Mouse (Mus musculus) monocyte, adult 5-6 weeks (primary cell): ENCODE results near the gene Vezt. TPM values are rescaled to one million over a fixed set of nuclear protein-coding genes. Genes with fewer than 3 reads are reported as not detected.

Source experiments
- ATAC-seq: fragments of 153-309, 156-312 bp; replicated peaks from 2 replicates; pipeline ENCODE4 v1.8.0; 2017; ENCODE audit warnings: mild to moderate bottlenecking; ENCODE audit not compliant: low TSS enrichment, insufficient number of reproducible peaks, severe bottlenecking, poor library complexity, low FRiP score
- total RNA-seq: library from RNA; stranded (forward); fragments of 200-1000, 200-491, 200-594 nt; gene quantifications from 3 replicates; pipeline ENCODE4 v1.2.3, GENCODE M21; 2017

Vezt gene
- total RNA-seq, 1 experiment from 2014 or later, result 3.7 TPM

DNA sequence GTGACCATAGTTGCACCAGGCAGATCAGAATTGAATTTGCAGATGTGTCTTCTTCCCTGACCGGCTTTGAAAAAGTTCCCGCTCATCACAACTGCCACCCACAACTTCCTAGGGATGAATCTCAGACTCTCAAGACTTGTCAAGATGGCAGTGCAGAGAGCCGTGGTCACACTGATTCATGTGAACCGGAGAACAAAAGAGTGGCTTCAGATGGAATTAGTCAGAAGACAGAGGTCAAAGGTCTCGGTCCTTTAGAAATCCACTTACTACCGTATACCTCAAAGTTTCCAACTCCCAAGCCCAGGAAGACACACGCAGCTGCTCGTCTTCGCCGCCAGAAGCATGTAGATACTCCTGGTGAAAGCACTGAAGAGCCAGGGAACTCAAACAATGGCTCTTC is 8.3 kb upstream of the Vezt start:
- ATAC-seq, result no peak

DNA sequence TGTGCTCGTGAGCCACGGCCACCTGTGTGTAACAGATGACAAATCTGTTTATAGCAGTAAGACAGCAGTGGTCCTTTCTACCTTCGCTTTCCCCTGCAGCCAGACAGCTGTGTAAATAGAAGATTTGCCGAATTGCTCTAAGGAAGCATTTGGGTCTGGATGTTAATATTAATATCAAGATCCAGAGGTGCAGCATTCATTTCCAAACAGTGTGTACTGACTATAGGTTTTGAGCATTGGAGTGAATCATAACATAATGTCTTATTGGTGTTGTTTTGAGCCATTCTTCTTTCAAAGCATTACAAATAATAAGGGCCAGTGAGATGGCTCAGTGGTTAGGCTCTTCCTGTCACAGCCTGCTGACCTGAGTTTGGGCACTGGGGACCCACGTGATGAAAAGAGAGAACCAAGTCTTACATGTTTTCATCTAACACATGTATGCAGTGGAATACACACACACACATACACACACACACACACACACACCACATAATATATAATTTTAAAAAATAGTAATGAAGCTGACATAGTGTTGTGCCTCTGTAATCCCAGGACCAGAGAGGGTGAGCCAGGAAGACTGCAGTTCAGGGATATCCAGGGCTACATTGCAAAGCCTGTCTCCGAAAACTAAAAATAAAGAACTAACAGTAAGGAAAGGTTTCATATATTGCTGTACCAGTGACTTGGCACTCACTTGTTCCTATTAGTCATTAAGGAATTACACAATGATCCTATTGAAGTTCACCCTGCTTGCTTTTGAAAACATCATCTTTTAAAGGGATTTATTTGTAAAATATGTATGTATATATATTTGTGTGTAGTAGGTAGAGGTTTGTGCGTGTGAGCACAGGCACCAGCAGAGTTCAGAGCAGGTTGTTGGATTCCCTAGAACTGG is 3.0 kb upstream of the Vezt start:
- no peak for ATAC-seq

DNA sequence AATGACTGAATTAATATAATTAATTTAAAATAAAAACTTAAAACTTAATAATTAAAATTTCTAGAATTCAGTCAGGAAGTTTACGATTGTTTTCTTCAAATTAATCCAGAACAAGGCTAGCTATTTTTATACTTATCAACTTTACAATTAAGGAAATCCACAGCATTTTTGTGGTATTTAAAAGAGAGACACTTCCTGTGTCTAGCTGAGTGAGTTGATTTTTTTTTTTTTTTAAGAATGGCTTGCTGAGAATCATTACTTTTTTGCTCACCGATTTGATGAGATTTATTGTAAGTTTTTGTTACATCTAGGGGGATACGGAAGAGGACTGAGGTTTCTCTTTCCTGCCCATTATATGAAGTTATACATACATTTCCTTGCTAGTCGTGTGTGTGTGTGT is 2.0 kb upstream of the Vezt start:
- no peak for ATAC-seq

DNA sequence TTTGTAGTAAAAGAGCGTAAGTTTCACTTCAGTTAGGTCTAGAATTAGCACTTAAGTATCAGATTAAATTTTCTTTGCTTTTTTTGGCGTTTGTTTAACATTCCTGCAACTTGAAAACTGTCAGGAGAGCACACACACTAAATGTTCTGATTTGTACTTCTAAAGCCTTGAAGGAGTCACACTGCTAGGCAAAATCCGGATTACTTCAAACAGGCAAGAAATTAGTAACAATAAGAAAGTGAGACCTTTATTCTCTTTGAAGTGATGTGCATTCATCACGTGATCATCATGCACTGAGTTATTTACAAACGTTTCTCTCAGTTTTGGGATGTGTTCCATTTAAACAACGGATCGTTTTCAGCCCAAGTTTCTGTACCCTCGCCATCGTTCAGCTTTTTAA is 1.6 kb upstream of the Vezt start:
- ATAC-seq, result no peak

DNA sequence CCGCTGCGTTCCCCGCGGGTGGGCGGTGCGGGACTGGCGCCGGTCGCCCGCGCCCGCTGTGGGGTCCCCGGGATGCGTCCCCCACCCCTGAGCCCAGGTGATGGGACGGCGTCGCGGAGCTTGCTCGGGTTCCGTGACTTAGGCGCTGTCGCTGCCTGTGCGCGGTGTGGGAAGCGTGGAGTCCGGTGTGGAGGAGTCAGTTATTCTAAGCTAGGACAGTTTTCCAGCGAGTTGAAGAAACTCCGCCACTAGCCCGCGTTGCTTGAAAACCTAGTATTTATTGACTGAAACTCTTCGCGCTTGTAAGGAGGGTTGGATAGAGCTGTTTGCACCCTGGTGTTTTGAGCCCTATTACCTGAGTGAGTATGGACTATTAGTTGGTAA is 750 bp upstream of the Vezt start:
- no peak for ATAC-seq

DNA sequence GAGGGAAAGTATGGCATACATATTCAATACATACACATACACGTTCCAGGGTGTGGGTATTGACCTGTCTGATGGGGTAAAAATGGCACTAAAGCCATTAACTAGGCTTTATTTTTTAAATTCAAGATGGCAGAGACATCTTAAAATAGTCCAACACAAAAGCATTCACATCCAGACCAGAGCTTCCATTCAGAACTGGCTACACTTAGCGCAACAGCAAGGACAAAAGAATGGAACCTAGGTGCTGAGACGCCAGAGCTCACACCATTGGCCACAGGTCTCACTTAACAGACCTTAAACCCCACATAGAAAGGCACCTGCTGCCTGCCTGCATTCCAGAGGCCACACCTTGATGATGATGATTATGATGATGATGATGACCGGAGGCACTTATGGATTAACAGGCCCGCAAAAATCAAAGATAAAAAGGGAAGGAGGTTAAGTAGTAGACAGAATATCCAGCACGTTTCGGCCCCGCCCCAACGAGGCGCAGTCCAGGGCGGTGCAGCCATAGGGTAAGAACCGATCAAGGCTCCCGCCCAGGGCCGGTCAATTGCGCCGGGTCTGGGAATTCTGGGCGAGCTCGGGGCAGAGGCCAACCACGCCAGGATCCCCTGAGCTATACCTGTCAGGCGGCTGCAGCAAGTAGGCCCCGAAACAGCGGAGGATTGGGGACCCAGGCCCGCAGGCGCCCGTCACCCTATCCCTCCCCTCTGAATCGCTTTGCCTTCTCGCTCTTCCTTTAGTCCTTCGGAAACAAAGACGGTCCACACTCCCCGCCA is 550 bp downstream of the Vezt start:
- peak; percentile 48 for ATAC-seq

DNA sequence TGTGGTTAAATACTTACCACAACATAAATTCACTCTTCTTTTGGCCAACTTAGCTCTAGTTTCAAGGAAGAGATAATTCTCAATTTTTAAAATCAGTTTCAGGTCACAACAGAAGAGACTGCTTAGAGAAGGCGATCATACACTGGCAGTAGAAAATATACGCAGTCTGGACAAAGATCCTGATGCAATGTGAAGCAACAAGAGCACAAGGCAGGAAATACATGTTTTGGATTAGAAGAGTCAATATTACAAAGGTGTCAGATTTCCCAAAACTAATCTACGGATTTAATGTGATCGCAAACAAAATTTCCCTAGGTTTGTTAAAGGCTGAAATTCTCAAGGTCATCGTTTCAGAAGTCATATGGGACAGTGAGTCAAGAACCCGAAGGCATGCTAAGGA is 4.5 kb downstream of the Vezt start:
- no peak for ATAC-seq

DNA sequence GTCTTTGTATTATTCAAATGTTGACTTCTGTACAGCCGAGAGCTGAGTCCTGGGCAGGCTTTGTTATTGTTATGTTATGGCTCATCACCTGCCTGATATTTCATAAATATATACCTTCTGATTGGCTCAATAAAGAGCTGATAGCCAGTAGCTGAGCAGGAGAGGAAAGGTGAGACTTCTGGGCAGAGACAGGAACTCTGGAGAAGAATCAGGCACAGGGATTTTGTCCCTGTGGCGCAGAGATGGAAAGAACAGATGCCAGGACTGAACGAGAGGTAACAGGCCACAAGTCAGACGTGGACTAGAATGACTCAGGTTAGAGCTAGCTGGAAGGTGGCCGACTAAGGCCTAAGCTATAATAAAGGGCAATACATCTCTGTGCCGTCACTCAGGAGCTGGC is 7.1 kb downstream of the Vezt start:
- ATAC-seq, result no peak

DNA sequence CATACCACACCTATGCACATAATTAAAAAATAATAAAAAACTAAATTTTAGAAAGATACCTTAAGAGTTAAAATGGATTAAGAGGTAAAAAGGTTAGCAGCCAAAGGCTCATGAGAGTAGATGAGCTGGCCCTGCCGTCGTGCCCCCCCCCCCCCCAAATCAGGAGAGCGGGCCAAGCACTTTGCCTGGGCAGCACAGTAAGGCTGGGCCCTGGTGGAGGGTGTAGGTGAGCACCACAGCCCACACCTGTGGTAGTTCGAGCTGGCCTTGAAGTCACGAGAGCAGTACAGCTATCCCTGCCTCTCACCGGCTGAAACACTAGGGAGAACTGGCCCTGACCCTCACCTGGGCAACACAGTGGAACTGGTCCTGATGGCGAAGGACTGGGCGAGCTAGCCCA is 10.5 kb downstream of the Vezt start:
- no peak for ATAC-seq

DNA sequence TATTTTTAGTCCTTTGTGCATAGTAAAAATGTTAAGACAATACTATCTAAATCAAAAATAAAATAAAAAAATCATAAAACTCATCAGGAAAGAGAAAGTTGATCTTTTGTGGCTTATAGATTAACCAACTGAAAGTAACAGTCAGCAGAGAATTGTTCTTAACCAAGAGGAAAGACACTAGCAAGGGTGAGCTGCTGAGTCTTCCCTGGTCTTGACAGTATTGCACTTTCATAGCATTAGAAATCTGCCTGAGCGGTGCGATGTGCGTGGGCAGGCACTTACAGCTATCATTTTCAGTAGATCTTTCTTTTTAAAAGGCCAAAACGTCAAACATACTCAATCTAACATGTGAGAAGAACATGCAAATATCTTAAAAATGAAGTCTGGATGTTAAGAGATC is 14.6 kb downstream of the Vezt start:
- no peak for ATAC-seq

DNA sequence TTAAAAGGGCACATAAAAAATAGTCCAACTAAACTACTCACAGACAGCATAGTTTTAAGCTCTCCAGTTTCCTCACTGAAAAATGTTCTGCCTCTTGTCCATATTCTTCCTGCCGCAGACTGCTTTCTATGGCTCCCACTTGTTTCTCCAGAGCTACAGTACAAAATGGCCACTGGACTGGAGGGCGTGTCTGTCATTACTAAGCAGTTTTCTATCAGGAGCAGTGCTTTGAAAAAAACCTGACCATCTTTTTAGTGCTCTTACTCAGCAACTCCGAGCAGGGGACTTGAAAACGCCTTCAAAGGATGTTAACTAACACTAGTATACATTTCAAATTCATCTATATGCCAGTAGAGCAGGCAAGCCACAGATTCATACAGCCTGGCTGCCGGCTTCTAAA is 15.0 kb downstream of the Vezt start:
- ATAC-seq, result no peak

DNA sequence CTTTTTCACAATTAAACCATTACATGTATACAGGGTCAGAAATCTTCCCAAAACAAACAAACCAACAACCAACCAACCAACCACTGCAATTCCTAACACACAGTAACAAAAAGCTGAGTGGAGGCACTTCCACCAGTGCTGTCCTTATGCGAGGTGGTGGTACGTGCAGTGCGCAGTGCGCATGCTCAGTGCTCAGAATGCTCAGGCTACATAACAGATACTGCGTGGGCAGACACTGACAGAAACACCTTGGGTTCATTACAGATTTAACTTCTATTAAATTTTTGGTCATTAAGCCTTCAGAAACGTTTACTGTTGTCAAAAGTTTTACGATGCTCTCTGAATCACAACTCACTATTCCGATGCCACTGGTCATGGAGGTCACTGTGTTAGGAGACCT is 18.2 kb downstream of the Vezt start:
- no peak for ATAC-seq

DNA sequence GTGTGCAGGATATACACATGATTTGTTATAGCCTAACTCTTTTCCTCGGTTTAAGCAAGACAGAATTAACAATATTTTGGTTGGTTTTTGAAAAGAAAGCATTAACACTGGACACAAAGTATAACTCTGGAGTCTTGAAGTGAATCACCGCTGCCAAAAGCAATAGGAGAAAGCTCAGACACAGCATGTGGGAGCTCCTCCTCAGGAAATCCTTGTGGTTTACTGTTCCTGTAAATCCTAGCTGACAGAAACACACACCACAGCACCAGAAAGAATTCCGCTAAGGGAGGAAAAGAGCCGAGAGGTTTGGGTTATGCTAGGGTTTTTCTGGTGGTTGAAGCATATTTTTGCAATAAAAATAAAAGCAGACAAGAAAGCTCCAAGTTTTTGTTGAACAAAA is 21.4 kb downstream of the Vezt start:
- no peak for ATAC-seq

DNA sequence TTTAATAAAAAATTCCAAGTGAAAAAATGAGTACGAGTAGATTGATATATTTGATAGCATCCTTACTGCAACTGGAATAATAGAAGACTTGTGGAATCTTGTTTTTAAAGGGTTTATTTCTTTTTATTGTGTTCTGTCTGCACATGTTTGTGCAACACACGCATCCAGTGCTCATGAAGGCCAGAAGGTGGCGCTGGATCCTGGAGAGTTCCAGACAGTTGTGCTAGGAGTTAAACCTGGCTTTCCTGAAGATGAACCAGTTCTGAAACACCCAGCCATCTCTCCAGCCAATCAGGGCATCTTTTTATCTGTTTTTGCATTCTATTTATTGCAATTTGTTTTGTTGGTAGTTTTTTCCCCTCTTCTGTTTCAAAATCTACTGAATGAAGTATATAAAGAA is 22.4 kb downstream of the Vezt start:
- no peak for ATAC-seq

DNA sequence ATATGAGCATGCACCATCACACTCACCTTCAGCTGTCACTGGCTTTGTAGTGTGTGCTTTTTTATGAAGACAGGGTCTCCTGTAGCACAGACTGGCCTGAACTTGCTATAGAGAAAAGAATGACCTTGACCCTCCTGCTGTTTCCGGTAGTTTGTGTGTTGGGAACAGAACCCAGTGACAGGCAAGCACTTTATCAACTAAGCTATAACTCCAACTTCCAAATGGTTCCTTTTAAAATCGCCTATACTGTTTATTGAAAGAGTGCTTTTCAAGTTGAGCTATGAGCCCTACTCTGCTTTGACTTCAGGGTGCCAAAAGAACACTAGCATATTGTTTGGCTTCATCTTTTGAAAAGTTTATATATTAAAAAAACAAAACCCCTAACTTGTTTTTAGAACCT is 24.6 kb downstream of the Vezt start:
- no peak for ATAC-seq

DNA sequence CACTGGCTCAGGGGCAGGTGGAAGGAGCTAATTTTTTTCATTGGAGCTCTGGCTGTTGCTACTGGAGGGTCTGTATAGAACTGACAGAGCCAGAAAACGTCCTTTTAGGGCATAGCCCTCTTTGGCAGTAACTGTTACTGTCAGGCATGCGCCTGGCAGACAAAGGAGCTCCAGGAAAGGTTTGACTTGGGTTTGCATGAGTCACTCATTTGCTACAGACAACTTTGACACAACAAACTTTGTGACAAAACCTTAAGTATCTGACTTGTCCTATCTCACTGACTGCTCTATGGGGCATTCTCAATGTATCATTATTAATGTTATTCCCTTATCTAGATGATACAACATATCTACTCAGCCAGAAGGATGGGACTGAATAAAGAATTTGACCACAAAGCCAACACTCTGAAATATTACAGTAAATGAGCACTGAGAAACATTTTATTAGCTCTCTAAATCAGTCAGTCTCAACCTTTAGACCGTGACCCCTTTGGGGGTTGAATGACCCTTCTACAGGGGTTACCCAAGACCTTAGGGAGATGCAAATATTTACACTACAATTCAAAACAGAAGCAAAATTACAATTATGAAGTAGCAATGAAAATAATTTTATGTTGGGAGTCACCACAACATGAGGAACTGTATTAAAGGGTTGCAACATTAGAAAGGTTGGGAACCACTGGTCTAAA is 25.5 kb downstream of the Vezt start:
- ATAC-seq, result no peak

DNA sequence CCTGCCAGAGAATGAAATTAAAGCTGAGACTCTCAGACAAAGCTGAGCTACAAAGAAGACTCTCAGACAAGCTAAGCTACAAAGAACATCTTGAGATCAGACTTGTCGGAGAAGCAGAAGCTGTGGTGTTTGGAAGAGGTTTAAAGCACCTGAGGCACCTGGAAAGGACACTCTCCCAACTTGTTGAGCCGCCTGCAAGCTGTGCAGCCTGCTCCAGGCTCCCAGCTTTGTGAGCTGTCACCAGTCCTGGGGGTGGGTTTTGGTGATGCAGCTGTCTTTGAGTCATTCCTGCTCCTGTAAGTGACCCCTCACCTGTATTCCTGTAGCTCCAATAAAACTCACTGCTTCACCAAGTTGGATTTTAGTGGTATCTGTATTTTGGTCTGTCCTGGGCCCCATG is 27.3 kb downstream of the Vezt start:
- ATAC-seq, result no peak

DNA sequence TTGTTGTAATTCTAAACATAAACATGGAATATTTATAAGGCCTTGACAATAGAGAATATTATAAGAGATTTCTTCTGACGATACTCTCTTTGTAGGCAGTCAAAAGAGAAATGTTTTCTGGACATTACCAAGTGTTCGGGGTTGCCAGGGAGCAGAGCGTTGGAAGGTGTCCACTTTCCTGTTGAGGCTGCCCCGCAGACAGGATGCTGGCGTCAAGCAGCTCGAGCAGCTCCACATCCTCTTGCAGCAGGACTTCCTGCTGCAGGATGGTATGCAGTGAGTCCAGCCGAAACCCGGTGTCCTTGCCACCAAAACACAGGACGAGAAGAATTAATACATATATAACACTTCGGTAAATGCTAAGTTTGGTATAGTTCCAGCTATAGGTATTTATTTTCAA is 35.4 kb downstream of the Vezt start:
- no peak for ATAC-seq

DNA sequence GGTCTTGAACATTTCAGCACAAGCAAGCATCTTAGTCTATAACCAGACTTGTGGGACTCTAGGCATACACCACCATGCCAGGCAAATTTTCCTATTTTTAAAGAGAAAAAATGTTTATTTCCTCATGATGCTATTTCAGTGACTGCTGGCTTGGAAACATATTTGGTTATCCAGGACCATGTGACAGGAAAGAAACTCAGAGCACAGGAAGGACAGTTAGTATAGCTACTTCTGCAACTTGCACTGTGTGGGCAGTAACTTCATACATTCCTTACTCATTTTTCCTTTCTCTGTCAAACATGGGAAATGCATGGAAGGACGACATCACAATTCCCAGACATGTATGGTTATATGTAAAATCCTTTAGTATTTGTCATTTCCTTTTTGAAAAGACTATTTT is 36.3 kb downstream of the Vezt start:
- no peak for ATAC-seq

DNA sequence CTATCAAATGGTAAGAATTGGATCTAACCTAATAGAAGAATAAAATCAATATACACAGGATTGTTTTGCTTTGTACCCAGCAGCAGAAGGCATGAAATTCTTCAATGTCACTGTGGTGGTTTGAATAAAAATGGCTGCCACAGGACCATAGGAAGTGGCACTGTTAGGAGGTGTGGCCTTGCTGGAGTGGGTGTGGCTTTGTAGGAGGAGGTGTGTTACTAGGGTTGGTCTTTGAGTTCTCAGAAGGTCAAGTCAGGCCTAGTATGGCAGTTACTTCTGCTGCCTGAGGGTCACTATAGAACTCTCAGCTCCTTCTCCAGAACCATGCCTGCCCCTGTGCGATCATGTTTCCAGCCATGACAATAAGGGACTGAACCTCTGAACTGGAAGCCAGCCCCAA is 40.5 kb downstream of the Vezt start:
- ATAC-seq, result no peak
